Mouse (Mus musculus) layer of hippocampus, postnatal 10 days (tissue): ENCODE data around the gene Pdgfb. TPM values are rescaled to one million over a fixed set of nuclear protein-coding genes. Genes with fewer than 3 reads are reported as not detected.

Experiments used
- DNase-seq, 2 experiments: peaks; one replicate each; pipeline ENCODE4 v3.0.0; 2021; ENCODE audit warnings: low spot score in 2 of 2
- microRNA-seq, 2 experiments: library from miRNA; unstranded; fragments of <30 nt; microRNA quantifications; one replicate each; pipeline ENCODE4 v1.2.0; 2021
- total RNA-seq, 2 experiments: library from RNA; stranded (reverse); gene quantifications; 2 replicates each; pipeline ENCODE4 v1.2.3; 2021

Gene Pdgfb
- total RNA-seq, 2 experiments from 2014 or later, result 51.3 to 51.6 TPM

GRCm38 (mm10) chr15:79964376-79964775 lies 50.4 kb downstream of the Pdgfb start:
- DNase-seq, result no peak

- DNase-seq, result peak in 1 of 2 experiments; percentile 45
These were observed 52.1 kb downstream of the Pdgfb start for GRCm38 (mm10) chr15:79962661-79963060.

- peak; percentile 30 to 35 for DNase-seq
These were observed 53.3 kb downstream of the Pdgfb start for GRCm38 (mm10) chr15:79961366-79961921.

- no peak for DNase-seq
These were observed 56.4 kb downstream of the Pdgfb start for GRCm38 (mm10) chr15:79958418-79958817.

- DNase-seq, result no peak
These were observed 58.2 kb downstream of the Pdgfb start for GRCm38 (mm10) chr15:79956559-79956958.

GRCm38 (mm10) chr15:79953470-79953869 lies 61.3 kb downstream of the Pdgfb start:
- no peak for DNase-seq

- no peak for DNase-seq
These were observed 62.1 kb downstream of the Pdgfb start for GRCm38 (mm10) chr15:79952504-79953231.

GRCm38 (mm10) chr15:79951730-79952503 lies 62.9 kb downstream of the Pdgfb start:
- DNase-seq, result no peak

- DNase-seq, result no peak
These were observed 63.6 kb downstream of the Pdgfb start for GRCm38 (mm10) chr15:79951226-79951625.

GRCm38 (mm10) chr15:79950250-79951025 lies 64.3 kb downstream of the Pdgfb start:
- DNase-seq, result peak; percentile 56 to 62

GRCm38 (mm10) chr15:79947681-79948080 lies 67.1 kb downstream of the Pdgfb start:
- DNase-seq, result no peak

GRCm38 (mm10) chr15:79946790-79947189 lies 68.0 kb downstream of the Pdgfb start:
- peak; percentile 49 to 52 for DNase-seq

GRCm38 (mm10) chr15:79946022-79946421 lies 68.8 kb downstream of the Pdgfb start:
- peak; percentile 94 to 95 for DNase-seq

Small RNA genes within 50 kb of the gene (microRNA-seq; reads per million reads assigned to microRNA genes)
- gene Mir7213, result 0.39 to 1.1 reads per million in 2 experiments

Other genes starting within 250 kb of the Pdgfb start
- gene Dnal4, start 237.1 kb downstream of the Pdgfb start, total RNA-seq, result 10 to 100 TPM; 31.9 to 33.4 TPM
- 100 to 1,000 TPM; 648 to 749 TPM for gene Nptxr, start 210.2 kb downstream of the Pdgfb start, total RNA-seq
- gene Npcd, start 180.7 kb downstream of the Pdgfb start, total RNA-seq, result 10 to 100 TPM; 12.5 to 13.3 TPM
- 100 to 1,000 TPM; 252 to 277 TPM for gene Cbx6, start 180.3 kb downstream of the Pdgfb start, total RNA-seq
- 1 to 10 TPM; 6.9 to 7.0 TPM for gene Apobec3, start 123.3 kb downstream of the Pdgfb start, total RNA-seq
- 1 to 10 TPM; 7.9 to 9.6 TPM for gene Cbx7, start 43.9 kb downstream of the Pdgfb start, total RNA-seq
- gene Syngr1, start 76.4 kb upstream of the Pdgfb start, total RNA-seq, result 100 to 1,000 TPM; 362 to 374 TPM
- 100 to 1,000 TPM; 535 to 605 TPM for gene Rpl3, start 76.9 kb upstream of the Pdgfb start, total RNA-seq
- gene Tab1, start 118.2 kb upstream of the Pdgfb start, total RNA-seq, result 10 to 100 TPM; 28.2 to 35.0 TPM
- gene Mgat3, start 158.7 kb upstream of the Pdgfb start, total RNA-seq, result 10 to 100 TPM; 85.8 to 89.8 TPM
- 10 to 100 TPM; 32.3 to 34.3 TPM for gene Mief1, start 219.0 kb upstream of the Pdgfb start, total RNA-seq
- gene AC140267.1, start 220.9 kb upstream of the Pdgfb start, total RNA-seq, result 10 to 100 TPM; 21.1 to 23.0 TPM
- 100 to 1,000 TPM; 102 to 108 TPM for gene Atf4, start 240.2 kb upstream of the Pdgfb start, total RNA-seq
- gene Rps19bp1, start 249.3 kb upstream of the Pdgfb start, total RNA-seq, result 10 to 100 TPM; 39.9 to 42.2 TPM